Mouse (Mus musculus) heart, embryonic 11.5 days (tissue): ENCODE measurements around the gene C1qtnf7. TPM values are rescaled to one million over a fixed set of nuclear protein-coding genes. Genes with fewer than 3 reads are reported as not detected.

Experiments
- ATAC-seq: fragments of 200-750 bp; cut with Nextera tagmentation; replicated peaks from 2 replicates; pipeline ENCODE4 v1.8.0; 2017; ENCODE audit warnings: moderate library complexity; ENCODE audit not compliant: insufficient number of reproducible peaks, low FRiP score, low TSS enrichment
- H3K27ac ChIP-seq: fragments of 300-500 bp; sonication (generic); 2 replicates; pipeline ENCODE4 v1.5.1; 2014; ENCODE audit warnings: mild to moderate bottlenecking, low read depth, low read length
- H3K27me3 ChIP-seq: fragments of 300-500 bp; sonication (generic); 2 replicates; pipeline ENCODE4 v1.6.1; 2014; ENCODE audit warnings: mild to moderate bottlenecking, low read length, mixed read lengths; ENCODE audit not compliant: control insufficient read depth, insufficient read depth
- H3K36me3 ChIP-seq: fragments of 300-500 bp; sonication (generic); 2 replicates; pipeline ENCODE4 v1.6.1; 2014; ENCODE audit warnings: mild to moderate bottlenecking, low read length, moderate library complexity, mixed read lengths; ENCODE audit not compliant: control insufficient read depth, insufficient read depth
- H3K4me1 ChIP-seq: fragments of 300-500 bp; sonication (generic); 2 replicates; pipeline ENCODE4 v1.6.1; 2014; ENCODE audit warnings: low read length; ENCODE audit not compliant: control insufficient read depth, insufficient read depth
- H3K4me2 ChIP-seq: fragments of 300-500 bp; sonication (generic); 2 replicates; pipeline ENCODE4 v1.6.1; 2014; ENCODE audit warnings: mild to moderate bottlenecking, moderate library complexity
- H3K4me3 ChIP-seq: fragments of 300-500 bp; sonication (generic); 2 replicates; pipeline ENCODE4 v1.5.1; 2014; ENCODE audit warnings: low read depth, low read length
- H3K9ac ChIP-seq: fragments of 300-500 bp; sonication (generic); 2 replicates; pipeline ENCODE4 v1.6.1; 2014; ENCODE audit warnings: mild to moderate bottlenecking, low read depth, low read length, moderate library complexity
- H3K9me3 ChIP-seq: fragments of 300-500 bp; sonication (generic); replicated peaks from 2 replicates; pipeline ENCODE4 v1.6.1; 2016; ENCODE audit warnings: low read length; ENCODE audit not compliant: control insufficient read depth
- WGBS: fragments of 180-500 bp; shearing (Covaris S2); extraction: QIAGEN DNeasy Blood & Tissue Kit; methylation state at CpG from one replicate; pipeline ENCODE4 v1.1.7; 2014; ENCODE audit not compliant: insufficient replicate concordance; 5-methylcytosine and 5-hydroxymethylcytosine counted together
- polyA plus RNA-seq: library from polyadenylated mRNA; unstranded; fragments of >200 nt; fragmentation: Nextera tagmentation; extraction: Ambion mirVana; gene quantifications from 2 replicates; pipeline ENCODE4 v1.2.1, GENCODE M21; 2014

The C1qtnf7 gene
- polyA plus RNA-seq, 1 experiment from 2014 or later = 5.2 TPM

DNA sequence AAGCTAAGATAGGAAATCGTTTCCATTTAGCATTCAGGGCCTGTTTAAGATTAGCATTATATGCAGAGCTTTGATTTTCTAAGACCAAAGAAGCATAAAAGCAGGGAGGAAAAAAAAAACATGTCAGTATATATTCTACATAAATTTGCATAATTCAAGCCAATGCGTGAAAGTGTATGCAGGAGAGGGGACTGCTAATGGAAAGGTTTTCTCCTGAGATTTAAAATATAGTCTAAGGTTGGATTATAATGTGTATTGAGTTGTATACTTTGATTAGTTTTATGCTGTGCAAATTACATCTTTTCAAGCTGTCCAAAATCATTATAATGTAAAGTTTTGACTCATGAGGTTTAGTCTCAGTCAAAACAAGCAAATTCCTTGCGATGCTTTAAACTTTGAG, 88.2 kb downstream of the C1qtnf7 start:
- no peak overlapping the region for H3K4me2 ChIP-seq
- no peak overlapping the region for H3K27ac ChIP-seq
- no peaks in the 10 kb centered on the region for H3K36me3 ChIP-seq
- 82% methylated on average over 3 of the region's 3 CpGs for WGBS
- no peaks in the 10 kb centered on the region for H3K9me3 ChIP-seq
- no peaks in the 10 kb centered on the region for H3K4me1 ChIP-seq
- H3K27me3 ChIP-seq = no peaks in the 10 kb centered on the region
- no peak overlapping the region for H3K4me3 ChIP-seq
- ATAC-seq = no peak
- no peak overlapping the region for H3K9ac ChIP-seq

- no peak overlapping the region for H3K4me3 ChIP-seq
- H3K27ac ChIP-seq = no peak overlapping the region
- no peak for ATAC-seq
- H3K4me1 ChIP-seq = no peaks in the 10 kb centered on the region
- no peak overlapping the region for H3K4me2 ChIP-seq
- no peaks in the 10 kb centered on the region for H3K36me3 ChIP-seq
- H3K9me3 ChIP-seq = no peaks in the 10 kb centered on the region
- WGBS = 78% methylated on average over 3 of the region's 3 CpGs
- no peak overlapping the region for H3K9ac ChIP-seq
- H3K27me3 ChIP-seq = no peaks in the 10 kb centered on the region
Observed at GRCm38 (mm10) chr5:43608073-43608472, 92.7 kb downstream of the C1qtnf7 start.

- H3K27me3 ChIP-seq = no peaks in the 10 kb centered on the region
- no peak for ATAC-seq
- H3K9me3 ChIP-seq = no peaks in the 10 kb centered on the region
- H3K4me2 ChIP-seq = no peak overlapping the region
- no peaks in the 10 kb centered on the region for H3K4me1 ChIP-seq
- H3K27ac ChIP-seq = no peak overlapping the region
- no peak overlapping the region for H3K9ac ChIP-seq
- H3K36me3 ChIP-seq = no peaks in the 10 kb centered on the region
- H3K4me3 ChIP-seq = no peak overlapping the region
- 70% methylated on average over 1 of the region's 1 CpGs for WGBS
Observed at GRCm38 (mm10) chr5:43609760-43610159, 94.4 kb downstream of the C1qtnf7 start.

GRCm38 (mm10) chr5:43621575-43622299, 106.4 kb downstream of the C1qtnf7 start:
- Histone ChIP-seq H3K9ac (no peak overlapping the region), H3K4me2 (no peak overlapping the region), H3K9me3 (no peaks in the 10 kb centered on the region), H3K4me3 (no peak overlapping the region), H3K36me3 (no peaks in the 10 kb centered on the region), H3K27me3 (no peaks in the 10 kb centered on the region), H3K4me1 (no peaks in the 10 kb centered on the region), H3K27ac (no peak overlapping the region)
- WGBS = 73% methylated on average over 7 of the region's 7 CpGs
- ATAC-seq = no peak

GRCm38 (mm10) chr5:43625407-43625806, 110.1 kb downstream of the C1qtnf7 start:
- ATAC-seq = no peak
- Histone ChIP-seq H3K4me2 (no peak overlapping the region), H3K27me3 (no peaks in the 10 kb centered on the region), H3K4me1 (no peaks in the 10 kb centered on the region), H3K9ac (no peak overlapping the region), H3K27ac (no peak overlapping the region), H3K4me3 (no peak overlapping the region), H3K9me3 (no peaks in the 10 kb centered on the region), H3K36me3 (no peaks in the 10 kb centered on the region)
- WGBS = 79% methylated on average over 4 of the region's 4 CpGs

DNA sequence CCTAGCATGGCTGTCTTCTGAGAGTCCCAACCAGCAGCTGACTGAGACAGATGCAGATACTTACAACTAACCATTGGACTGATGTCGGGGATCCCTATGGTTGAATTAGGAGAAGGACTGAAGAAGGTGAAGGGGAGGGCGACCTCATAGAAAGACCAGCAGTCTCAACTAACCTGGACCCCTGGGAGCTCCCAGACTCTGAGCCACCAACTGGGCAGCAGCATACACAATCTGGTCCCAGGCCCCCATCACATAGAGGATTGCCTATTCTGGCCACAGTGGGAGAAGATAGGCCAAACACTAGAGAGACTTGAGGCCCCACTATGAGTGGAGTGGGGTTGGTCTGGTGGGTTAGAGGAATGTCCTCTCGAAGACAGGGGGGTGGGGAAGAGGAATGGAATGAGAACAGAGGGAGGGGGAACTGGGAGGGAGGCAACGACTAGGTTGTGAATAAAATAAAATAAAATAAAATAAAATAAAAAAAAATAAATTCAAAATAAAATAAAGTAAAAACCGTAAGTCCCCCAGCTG, 118.8 kb downstream of the C1qtnf7 start:
- Histone ChIP-seq H3K4me2 (no peak overlapping the region), H3K27me3 (no peaks in the 10 kb centered on the region), H3K36me3 (no peaks in the 10 kb centered on the region), H3K27ac (no peak overlapping the region), H3K4me3 (no peak overlapping the region), H3K4me1 (no peaks in the 10 kb centered on the region), H3K9me3 (no peaks in the 10 kb centered on the region), H3K9ac (no peak overlapping the region)
- ATAC-seq = no peak
- WGBS = 76% methylated on average over 5 of the region's 5 CpGs

DNA sequence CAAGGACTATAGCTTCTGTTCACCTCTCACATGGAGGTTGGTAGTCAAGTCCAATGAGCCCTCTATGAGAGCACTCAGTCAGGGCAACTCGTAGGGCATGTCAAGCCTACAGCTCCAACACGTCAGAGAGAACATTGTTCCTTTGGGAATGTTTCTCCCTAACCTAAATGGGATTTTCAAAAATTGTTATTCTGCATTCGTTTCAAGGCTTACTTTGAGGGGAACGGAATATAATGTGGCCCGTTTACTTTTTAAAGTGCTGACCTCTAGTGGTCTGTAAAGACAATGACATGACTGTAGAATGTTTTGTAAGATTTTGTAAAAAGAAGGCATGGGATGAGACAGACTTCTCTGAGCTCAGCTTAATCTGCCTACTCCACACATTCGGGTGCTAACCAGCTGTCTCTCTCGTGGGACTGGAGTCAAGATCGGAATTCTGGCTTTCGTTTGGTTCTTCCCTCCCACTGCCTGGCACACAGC, 119.3 kb downstream of the C1qtnf7 start:
- Histone ChIP-seq H3K9ac (no peak overlapping the region), H3K4me3 (no peak overlapping the region), H3K9me3 (no peaks in the 10 kb centered on the region), H3K27ac (no peak overlapping the region), H3K36me3 (no peaks in the 10 kb centered on the region), H3K27me3 (no peaks in the 10 kb centered on the region), H3K4me1 (no peaks in the 10 kb centered on the region), H3K4me2 (no peak overlapping the region)
- WGBS = 41% methylated on average over 9 of the region's 9 CpGs
- no peak for ATAC-seq

DNA sequence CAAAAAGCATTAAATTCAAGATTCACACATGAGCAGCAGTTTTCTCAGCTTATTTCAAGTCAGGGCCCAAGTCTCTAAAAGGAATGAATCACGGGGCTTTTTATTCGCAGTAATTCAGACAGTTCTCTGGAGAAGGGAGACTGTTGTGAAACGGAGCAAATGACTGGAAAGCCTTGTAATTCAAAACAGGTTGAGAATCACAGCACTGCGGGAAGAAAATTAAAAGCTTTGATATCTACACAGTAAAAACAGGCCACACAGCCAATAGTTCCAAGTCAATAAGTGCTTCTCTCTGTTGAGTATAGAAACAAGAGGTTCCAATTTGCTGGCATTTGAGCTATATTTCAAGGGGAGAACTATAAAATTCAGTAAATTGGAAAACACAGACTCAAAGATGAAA, 129.7 kb downstream of the C1qtnf7 start:
- no peak overlapping the region for H3K27ac ChIP-seq
- H3K27me3 ChIP-seq = no peaks in the 10 kb centered on the region
- no peak overlapping the region for H3K4me3 ChIP-seq
- H3K9ac ChIP-seq = no peak overlapping the region
- no peaks in the 10 kb centered on the region for H3K36me3 ChIP-seq
- no peaks in the 10 kb centered on the region for H3K9me3 ChIP-seq
- 73% methylated on average over 4 of the region's 4 CpGs for WGBS
- ATAC-seq = no peak
- H3K4me2 ChIP-seq = no peak overlapping the region
- no peaks in the 10 kb centered on the region for H3K4me1 ChIP-seq
